Mouse (Mus musculus) heart, postnatal 10 days (tissue): ENCODE measurements at regions not wholly inside any gene's neighbourhood (a gene's known extent, or its start where the extent isn't known, plus 50 kb on each side); places are given as distances from the start of the nearest gene placed in this dataset.

Experiments
- DNase-seq, 2 experiments: peaks; one replicate each; pipeline ENCODE4 v3.0.0; 2021
- intact Hi-C: fragments of 180-260 bp; cut with DNase I; formaldehyde crosslinking; loops from one replicate; pipeline ENCODE4 v1.15.1; 2025

GRCm38 (mm10) chr10:21672171-21672570 is 79.2 kb downstream of the 1700020N01Rik start:
- intact Hi-C loops: loop anchor here (10.0 kb wide), 1 partner anchor 207 kb away; no protein-coding TSS in a partner anchor
- DNase-seq: no peak

GRCm38 (mm10) chr10:21672666-21673065 is 79.7 kb downstream of the 1700020N01Rik start:
- intact Hi-C loops: loop anchor here (10.0 kb wide), 1 partner anchor 208 kb away; no protein-coding TSS in a partner anchor
- DNase-seq: no peak

GRCm38 (mm10) chr10:21673831-21674230 is 80.9 kb downstream of the 1700020N01Rik start:
- intact Hi-C loops: loop anchor here (10.0 kb wide), 1 partner anchor 209 kb away; no protein-coding TSS in a partner anchor
- DNase-seq: no peak

GRCm38 (mm10) chr10:21675786-21676185 is 82.8 kb downstream of the 1700020N01Rik start:
- no peak for DNase-seq
- intact Hi-C loops: loop anchor here (5.0 to 10.0 kb wide), 2 partner anchors 73 to 211 kb away; no protein-coding TSS in a partner anchor

GRCm38 (mm10) chr10:21677911-21678310 is 85.0 kb downstream of the 1700020N01Rik start:
- intact Hi-C loops: loop anchor here (2.0 to 10.0 kb wide), 4 partner anchors 76 to 315 kb away; no protein-coding TSS in a partner anchor
- no peak for DNase-seq

GRCm38 (mm10) chr10:21678372-21678771 is 85.4 kb downstream of the 1700020N01Rik start:
- intact Hi-C loops: loop anchor here (2.0 to 10.0 kb wide), 4 partner anchors 76 to 314 kb away; no protein-coding TSS in a partner anchor
- no peak for DNase-seq

- intact Hi-C loops: loop anchor here (2.0 to 10.0 kb wide), 4 partner anchors 77 to 314 kb away; no protein-coding TSS in a partner anchor
Measured at GRCm38 (mm10) chr10:21678811-21679451, 86.0 kb downstream of the 1700020N01Rik start.

GRCm38 (mm10) chr10:21680789-21681188 is 87.8 kb downstream of the 1700020N01Rik start:
- DNase-seq: no peak
- intact Hi-C loops: no loop called here

More at GRCm38 (mm10) chr10:21678811-21679451, 86.0 kb downstream of the 1700020N01Rik start:
- DNase-seq: peak; percentile 53 to 63

- intact Hi-C loops: loop anchor here (5.0 kb wide), 1 partner anchor 137 kb away; no protein-coding TSS in a partner anchor
Measured at GRCm38 (mm10) chr10:21684286-21685013, 91.5 kb downstream of the 1700020N01Rik start.

GRCm38 (mm10) chr10:21685122-21685798 is 92.3 kb downstream of the 1700020N01Rik start:
- intact Hi-C loops: loop anchor here (5.0 kb wide), 1 partner anchor 138 kb away; no protein-coding TSS in a partner anchor
- peak; percentile 75 to 79 for DNase-seq

More at GRCm38 (mm10) chr10:21684286-21685013, 91.5 kb downstream of the 1700020N01Rik start:
- peak; percentile 54 to 60 for DNase-seq

- intact Hi-C loops: loop anchor here (2.0 to 5.0 kb wide), 2 partner anchors 15 to 139 kb away; no protein-coding TSS in a partner anchor
- DNase-seq: peak; percentile 48 to 51
Measured at GRCm38 (mm10) chr10:21686060-21686459, 93.1 kb downstream of the 1700020N01Rik start.

GRCm38 (mm10) chr10:21687484-21687883 is 94.5 kb downstream of the 1700020N01Rik start:
- DNase-seq: no peak
- intact Hi-C loops: loop anchor here (2.0 to 5.0 kb wide), 2 partner anchors 13 to 140 kb away; no protein-coding TSS in a partner anchor

- DNase-seq: no peak
- intact Hi-C loops: loop anchor here (5.0 kb wide), 1 partner anchor 141 kb away; no protein-coding TSS in a partner anchor
Measured at GRCm38 (mm10) chr10:21688513-21688912, 95.6 kb downstream of the 1700020N01Rik start.

GRCm38 (mm10) chr10:21689847-21690269 is 96.9 kb downstream of the 1700020N01Rik start:
- DNase-seq: no peak
- intact Hi-C loops: loop anchor here (5.0 kb wide), 1 partner anchor 143 kb away; no protein-coding TSS in a partner anchor

- DNase-seq: no peak
- intact Hi-C loops: no loop called here
Measured at GRCm38 (mm10) chr10:21695185-21695584, 102.2 kb downstream of the 1700020N01Rik start.

GRCm38 (mm10) chr10:21696671-21697070 is 103.7 kb downstream of the 1700020N01Rik start:
- no peak for DNase-seq
- intact Hi-C loops: no loop called here

- intact Hi-C loops: loop anchor here (2.0 to 5.0 kb wide), 3 partner anchors 15 to 291 kb away; no protein-coding TSS in a partner anchor
- DNase-seq: peak; percentile 15 to 37
Measured at GRCm38 (mm10) chr10:21701580-21701979, 108.6 kb downstream of the 1700020N01Rik start.

GRCm38 (mm10) chr10:21702134-21702533 is 109.2 kb downstream of the 1700020N01Rik start:
- intact Hi-C loops: loop anchor here (5.0 kb wide), 2 partner anchors 80 to 290 kb away; no protein-coding TSS in a partner anchor

GRCm38 (mm10) chr10:21711866-21712265 is 118.9 kb downstream of the 1700020N01Rik start:
- intact Hi-C loops: no loop called here
- no peak for DNase-seq

More at GRCm38 (mm10) chr10:21702134-21702533, 109.2 kb downstream of the 1700020N01Rik start:
- no peak for DNase-seq

- no peak for DNase-seq
- intact Hi-C loops: no loop called here
Measured at GRCm38 (mm10) chr10:21712828-21713227, 119.9 kb downstream of the 1700020N01Rik start.
